Mouse (Mus musculus): ENCODE results near the gene B4galt3. TPM values are rescaled to one million over a fixed set of nuclear protein-coding genes. Genes with fewer than 3 reads are reported as not detected.

Gene B4galt3
- polyA plus RNA-seq, 1 experiment from 2014 or later: 34.2 TPM

DNA sequence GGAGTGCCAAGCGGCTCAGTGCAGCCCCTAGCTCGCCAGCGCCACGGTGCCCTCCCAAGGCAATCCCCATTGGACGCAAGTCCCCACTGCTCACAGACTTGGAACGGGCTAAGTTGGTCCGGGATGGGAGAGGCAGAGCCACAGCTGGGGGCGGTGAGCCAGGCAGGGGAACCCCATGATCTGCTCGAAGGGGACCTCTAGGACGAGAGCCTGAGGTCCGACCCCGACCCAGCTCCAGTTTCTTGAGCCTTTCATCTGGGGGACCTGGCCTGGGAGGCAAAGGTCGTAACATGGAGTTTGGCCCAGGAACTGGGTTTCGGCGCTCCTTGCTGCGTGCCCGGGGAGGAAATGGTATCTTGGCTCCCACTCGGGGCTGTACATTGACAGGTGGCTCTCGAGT, 16.4 kb downstream of the B4galt3 start:
- Histone ChIP-seq H3K27me3 (ENCODE audit: control insufficient read depth, insufficient read depth, low read length) (no peaks in the 10 kb centered on the region), H3K9ac (ENCODE audit: low read length) (peak overlapping the region; percentile 31; the same call in 1 of the 2 replicates), H3K9me3 (ENCODE audit: control insufficient read depth, low read length) (no peaks in the 10 kb centered on the region), H3K27ac (replicated peaks) (no peak overlapping the region), H3K4me1 (replicated peaks; ENCODE audit: control insufficient read depth, insufficient read depth) (peaks cover 5% of the 10 kb centered on the region; the same call in 1 of the 2 replicates), H3K36me3 (ENCODE audit: control insufficient read depth, insufficient read depth, low read length) (peaks cover 14% of the 10 kb centered on the region), H3K4me2 (replicated peaks; ENCODE audit: low read depth) (peak overlapping the region; percentile 81; the same call in 1 of the 2 replicates), H3K4me3 (ENCODE audit: low read depth, low read length) (no peak overlapping the region)
- DNase-seq (ENCODE audit: low spot score): no peak
- TF ChIP-seq CTCF (IDR thresholded peaks at IDR 0.05; ENCODE audit: low read depth): no peak
- TF ChIP-seq EP300 (optimal IDR thresholded peaks at IDR 0.05): no peak
- no peak for ATAC-seq (ENCODE audit: low FRiP score, low TSS enrichment)
- 88% methylated on average over 19 of the region's 19 CpGs for WGBS

DNA sequence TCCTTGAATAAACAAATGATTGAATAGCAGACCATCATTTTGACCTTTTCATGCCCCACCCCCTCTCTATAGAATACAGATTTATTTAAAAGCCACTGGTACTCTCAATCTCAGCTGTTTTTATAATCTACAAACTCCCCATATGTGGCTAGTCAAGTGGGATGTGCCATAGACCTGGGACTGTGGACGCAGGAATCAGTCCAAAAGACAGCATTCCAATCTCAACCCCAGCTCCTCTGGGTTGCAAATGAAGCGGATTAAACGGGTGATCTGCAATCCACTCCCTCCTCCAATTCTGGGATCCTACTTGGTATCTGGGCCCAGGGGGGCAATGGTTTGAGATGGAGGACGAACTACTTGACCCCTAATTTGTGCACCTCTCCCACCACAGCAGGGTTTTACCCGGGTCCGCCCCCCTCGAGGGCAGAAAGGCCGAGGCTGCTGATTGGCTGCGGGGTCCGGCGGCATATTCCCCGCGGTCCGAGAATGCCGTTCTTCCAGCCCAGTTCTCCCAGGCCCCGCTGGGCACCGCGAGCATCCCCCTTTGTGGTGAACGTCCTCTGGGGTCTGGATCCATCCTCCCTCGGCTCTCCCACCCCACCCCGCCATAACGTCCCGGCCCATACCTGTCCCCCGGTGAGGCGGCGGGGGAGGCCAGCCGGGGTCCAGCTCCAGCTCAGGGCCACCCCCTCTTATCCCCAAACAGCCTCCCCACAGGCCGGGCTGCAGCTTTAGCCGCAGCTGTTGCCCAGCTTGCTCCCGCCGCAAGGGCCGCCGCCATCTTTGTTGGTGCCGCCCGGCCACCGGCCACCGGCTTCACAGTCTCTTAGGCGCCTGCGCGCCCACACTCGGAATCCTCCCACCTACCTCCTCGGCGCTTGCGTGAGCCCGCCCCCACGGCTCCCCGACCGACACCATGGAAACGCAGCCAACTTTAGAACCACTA, 17.3 kb downstream of the B4galt3 start, which contains the start of gene Usp21:
Gene Usp21, minus strand, starts transcription at position 856 of the 946 bp plus-strand sequence.
- Histone ChIP-seq H3K4me1 (replicated peaks; ENCODE audit: control insufficient read depth, insufficient read depth) (peaks cover 5% of the 10 kb centered on the region; the same call in 1 of the 2 replicates), H3K27ac (replicated peaks) (peak within 1 kb of the TSS; percentile 89), H3K9ac (ENCODE audit: low read length) (peak within 1 kb of the TSS; percentile 95), H3K4me2 (replicated peaks; ENCODE audit: low read depth) (peak within 1 kb of the TSS; percentile 81), H3K36me3 (ENCODE audit: control insufficient read depth, insufficient read depth, low read length) (peaks cover 14% of the 10 kb centered on the region), H3K27me3 (ENCODE audit: control insufficient read depth, insufficient read depth, low read length) (no peaks in the 10 kb centered on the region), H3K4me3 (ENCODE audit: low read depth, low read length) (peak within 1 kb of the TSS; percentile 97), H3K9me3 (ENCODE audit: control insufficient read depth, low read length) (no peaks in the 10 kb centered on the region)
- DNase-seq (ENCODE audit: low spot score) (peak; percentile 92), ATAC-seq (ENCODE audit: low FRiP score, low TSS enrichment) (peak; percentile 91)
- WGBS: under 1% methylated on average over 49 of the region's 49 CpGs
- TF ChIP-seq CTCF (IDR thresholded peaks at IDR 0.05; ENCODE audit: low read depth) (peak; percentile 0; the same call in 1 of the 2 replicates), EP300 (optimal IDR thresholded peaks at IDR 0.05) (no peak)

DNA sequence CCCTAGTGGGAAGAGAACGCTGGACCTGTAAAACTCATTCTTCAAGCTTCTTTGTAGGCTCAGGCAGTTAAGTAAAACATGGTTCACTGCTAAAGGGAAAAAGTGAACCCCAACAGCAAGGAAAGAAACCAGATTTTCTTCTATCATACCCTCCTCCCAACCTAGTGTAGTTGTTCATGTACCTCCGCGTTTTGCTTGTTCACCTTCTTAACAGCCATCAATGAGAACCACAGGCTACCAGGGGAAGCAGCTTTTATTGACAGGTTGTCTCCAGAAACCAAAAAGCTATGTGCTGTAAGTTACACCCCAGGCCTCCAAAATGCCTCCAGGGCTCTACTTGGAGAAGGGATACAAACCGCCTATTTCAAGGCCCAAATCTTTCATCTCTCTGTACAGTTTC, 18.2 kb downstream of the B4galt3 start:
- no peak overlapping the region for H3K4me3 ChIP-seq (ENCODE audit: low read depth, low read length)
- WGBS: 61% methylated on average over 4 of the region's 4 CpGs
- H3K27ac ChIP-seq (replicated peaks): peak overlapping the region; percentile 49; the same call in 1 of the 2 replicates
- no peak for ATAC-seq (ENCODE audit: low FRiP score, low TSS enrichment)
- no peaks in the 10 kb centered on the region for H3K9me3 ChIP-seq (ENCODE audit: control insufficient read depth, low read length)
- H3K4me2 ChIP-seq (replicated peaks; ENCODE audit: low read depth): peak overlapping the region; percentile 81; the same call in 1 of the 2 replicates
- no peak overlapping the region for H3K9ac ChIP-seq (ENCODE audit: low read length)
- no peak for TF ChIP-seq CTCF (IDR thresholded peaks at IDR 0.05; ENCODE audit: low read depth)
- no peak for TF ChIP-seq EP300 (optimal IDR thresholded peaks at IDR 0.05)
- H3K4me1 ChIP-seq (replicated peaks; ENCODE audit: control insufficient read depth, insufficient read depth): peaks cover 5% of the 10 kb centered on the region; the same call in 1 of the 2 replicates
- H3K36me3 ChIP-seq (ENCODE audit: control insufficient read depth, insufficient read depth, low read length): peaks cover 11% of the 10 kb centered on the region
- H3K27me3 ChIP-seq (ENCODE audit: control insufficient read depth, insufficient read depth, low read length): no peaks in the 10 kb centered on the region
- no peak for DNase-seq (ENCODE audit: low spot score)

DNA sequence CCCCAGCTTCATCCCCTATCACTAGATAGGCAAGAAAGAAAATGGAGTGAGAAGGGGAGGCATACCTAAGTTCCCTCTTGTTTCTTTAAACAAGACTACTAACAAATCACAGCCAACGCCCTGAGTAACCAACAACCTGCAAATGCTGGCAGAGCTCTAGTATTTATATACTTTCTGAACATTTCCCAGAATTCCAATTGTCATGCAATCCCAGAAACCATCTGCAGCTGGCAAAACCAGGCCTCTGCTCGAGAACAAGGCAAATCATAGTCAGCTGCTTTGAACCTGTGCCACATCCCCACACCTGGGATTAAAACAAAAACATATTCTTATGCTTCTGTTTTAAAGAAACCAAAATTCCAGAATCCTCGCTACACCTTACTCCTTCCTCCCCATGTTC, 23.2 kb downstream of the B4galt3 start:
- Histone ChIP-seq H3K27me3 (ENCODE audit: control insufficient read depth, insufficient read depth, low read length) (no peaks in the 10 kb centered on the region), H3K9ac (ENCODE audit: low read length) (no peak overlapping the region), H3K4me3 (ENCODE audit: low read depth, low read length) (peak overlapping the region; percentile 80; the same call in 1 of the 2 replicates), H3K27ac (replicated peaks) (peak overlapping the region; percentile 96; the same call in 1 of the 2 replicates), H3K36me3 (ENCODE audit: control insufficient read depth, insufficient read depth, low read length) (peaks cover 7% of the 10 kb centered on the region), H3K4me1 (replicated peaks; ENCODE audit: control insufficient read depth, insufficient read depth) (peaks cover 2% of the 10 kb centered on the region; the same call in 1 of the 2 replicates), H3K9me3 (ENCODE audit: control insufficient read depth, low read length) (no peaks in the 10 kb centered on the region), H3K4me2 (replicated peaks; ENCODE audit: low read depth) (peak overlapping the region; percentile 74)
- WGBS: 57% methylated on average over 3 of the region's 3 CpGs
- peak; percentile 49 for DNase-seq (ENCODE audit: low spot score)
- ATAC-seq (ENCODE audit: low FRiP score, low TSS enrichment): peak; percentile 11; the same call in 1 of the 2 replicates
- TF ChIP-seq CTCF (IDR thresholded peaks at IDR 0.05; ENCODE audit: low read depth) (no peak), EP300 (optimal IDR thresholded peaks at IDR 0.05) (no peak)

DNA sequence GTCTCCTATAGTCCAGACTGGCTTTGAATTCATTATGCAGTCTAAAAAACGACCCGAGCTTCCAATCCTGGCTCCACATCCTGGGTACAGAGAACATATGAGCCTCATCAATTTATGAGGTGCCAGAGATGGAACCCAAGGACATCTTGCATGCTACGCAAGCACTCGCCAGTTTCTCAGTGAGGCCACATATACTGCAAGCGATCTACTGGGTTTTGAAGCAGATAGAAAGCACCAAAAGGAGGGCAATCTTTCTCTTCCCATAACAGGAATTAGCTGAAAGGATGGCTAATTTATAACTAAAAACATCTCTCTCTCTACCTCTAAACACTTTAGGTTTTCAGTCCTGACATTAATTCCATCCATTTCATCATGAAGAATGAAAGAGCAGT, 23.8 kb downstream of the B4galt3 start:
- TF ChIP-seq EP300 (optimal IDR thresholded peaks at IDR 0.05): no peak
- H3K4me3 ChIP-seq (ENCODE audit: low read depth, low read length): peak overlapping the region; percentile 80
- H3K9ac ChIP-seq (ENCODE audit: low read length): peak overlapping the region; percentile 89
- H3K27ac ChIP-seq (replicated peaks): peak overlapping the region; percentile 96
- H3K4me1 ChIP-seq (replicated peaks; ENCODE audit: control insufficient read depth, insufficient read depth): peaks cover 2% of the 10 kb centered on the region; the same call in 1 of the 2 replicates
- ATAC-seq (ENCODE audit: low FRiP score, low TSS enrichment) (no peak), DNase-seq (ENCODE audit: low spot score) (no peak)
- H3K4me2 ChIP-seq (replicated peaks; ENCODE audit: low read depth): peak overlapping the region; percentile 74
- no peaks in the 10 kb centered on the region for H3K9me3 ChIP-seq (ENCODE audit: control insufficient read depth, low read length)
- peaks cover 6% of the 10 kb centered on the region for H3K36me3 ChIP-seq (ENCODE audit: control insufficient read depth, insufficient read depth, low read length)
- 29% methylated on average over 5 of the region's 5 CpGs for WGBS
- no peaks in the 10 kb centered on the region for H3K27me3 ChIP-seq (ENCODE audit: control insufficient read depth, insufficient read depth, low read length)

Measured in stomach, postnatal 0 days (tissue).